Comparison of ENCODE assay signal across 13 mouse cellular contexts in genomic region chr7:83722485-83722884, GRCm38 (mm10). TPM values are rescaled to one million over a fixed set of nuclear protein-coding genes. Genes with fewer than 3 reads are reported as not detected.
A peak's percentile ranks its signal among the peaks of the same experiment; 100 is the strongest.
DNase-seq lines count a peak whose midpoint lies in the region; ATAC-seq lines count a peak whose summit lies in the region.
"Had no signal": no experiment of that assay in that cellular context is flagged by ENCODE, and none has a peak within 500 bp of the region (broad histone marks: within the 10 kb centered on the region; RNA-seq: fewer than 3 reads in every experiment).

No protein-coding gene starts in this region.

- ATAC-seq in common myeloid progenitor, adult 5-6 weeks (replicated peaks; ENCODE audit: low read depth, poor library complexity, severe bottlenecking), result peak; percentile 55
- ATAC-seq in megakaryocyte, adult 5-6 weeks (ENCODE audit: poor library complexity, severe bottlenecking), result peak; percentile 74
- ATAC-seq: intestine, embryonic 15.5 days; lung, postnatal 0 days had no signal

- peak; percentile 37 for DNase-seq in cerebellum, adult 9-11 months
- DNase-seq in cerebellum, adult 11 months, result no peak
- peak; percentile 13 for DNase-seq in kidney, postnatal 10 days
- no peak for DNase-seq in kidney, postnatal 4 days
- no peak for DNase-seq in urinary bladder, postnatal 25 days (ENCODE audit: low spot score)
- DNase-seq: adrenal gland, postnatal 25 days; B cell, adult 2 months; gastrocnemius, postnatal 14 days; thymus, postnatal 4 days had no signal

RNA-seq across cellular contexts. Expression of gene Il16, which starts 23.0 kb away (rescaled TPM):
- 68.8 and 69.4 TPM in 2 replicates for total RNA-seq in common myeloid progenitor, adult 5-6 weeks (2017)
- 38.8 and 42.2 TPM in 2 replicates for total RNA-seq in megakaryocyte, adult 5-6 weeks (2015)
- 128 TPM in 2 replicates for total RNA-seq in megakaryocyte, adult 5-6 weeks (2017)

Comparison
In these comparisons a context has a peak if more than half of its experiments do, and no peak if none do; other contexts are left out.
1. DNase-seq: peak in cerebellum, adult 9-11 months (single experiment) and kidney, postnatal 10 days (single experiment); none in cerebellum, adult 11 months (single experiment), kidney, postnatal 4 days (0 of 2) and urinary bladder, postnatal 25 days (single experiment).